Mouse (Mus musculus) forebrain, embryonic 16.5 days (tissue): ENCODE data around the gene Gm21983. TPM values are rescaled to one million over a fixed set of nuclear protein-coding genes. Genes with fewer than 3 reads are reported as not detected.

Experiments
- ATAC-seq: fragments of 200-750 bp; cut with Nextera tagmentation; 2 replicates; pipeline ENCODE4 v1.8.0; 2017; ENCODE audit warnings: mild to moderate bottlenecking, moderate library complexity
- H3K27ac ChIP-seq: fragments of 300-500 bp; sonication (generic); 2 replicates; pipeline ENCODE4 v1.5.1; 2014; ENCODE audit warnings: low read length, control low read depth
- H3K27me3 ChIP-seq: fragments of 300-500 bp; sonication (generic); replicated peaks from 2 replicates; pipeline ENCODE4 v1.6.1; 2014; ENCODE audit warnings: low read length; ENCODE audit not compliant: control insufficient read depth, insufficient read depth
- H3K36me3 ChIP-seq: fragments of 300-500 bp; sonication (generic); 2 replicates; pipeline ENCODE4 v1.6.1; 2014; ENCODE audit not compliant: control insufficient read depth, insufficient read depth
- H3K4me1 ChIP-seq: fragments of 300-500 bp; sonication (generic); replicated peaks from 2 replicates; pipeline ENCODE4 v1.6.1; 2014; ENCODE audit warnings: low read length; ENCODE audit not compliant: control insufficient read depth, insufficient read depth
- H3K4me2 ChIP-seq: fragments of 300-500 bp; sonication (generic); 2 replicates; pipeline ENCODE4 v1.6.1; 2014; ENCODE audit warnings: mild to moderate bottlenecking, low read length, control low read depth
- H3K4me3 ChIP-seq: fragments of 300-500 bp; sonication (generic); replicated peaks from 2 replicates; pipeline ENCODE4 v1.5.1; 2014; ENCODE audit warnings: mild to moderate bottlenecking, low read length, control low read depth
- H3K9ac ChIP-seq: fragments of 300-500 bp; sonication (generic); replicated peaks from 2 replicates; pipeline ENCODE4 v1.6.1; 2014; ENCODE audit warnings: low read depth, low read length, control low read depth
- H3K9me3 ChIP-seq: fragments of 300-500 bp; sonication (generic); 2 replicates; pipeline ENCODE4 v1.6.1; 2016; ENCODE audit warnings: low read length; ENCODE audit not compliant: control insufficient read depth
- WGBS: fragments of 180-500 bp; shearing (Covaris S2); extraction: QIAGEN DNeasy Blood & Tissue Kit; methylation state at CpG from one replicate; pipeline ENCODE4 v1.1.7; 2014; 5-methylcytosine and 5-hydroxymethylcytosine counted together
- polyA plus RNA-seq: library from polyadenylated mRNA; unstranded; fragments of >200 nt; fragmentation: Nextera tagmentation; extraction: Ambion mirVana; gene quantifications from 2 replicates; pipeline ENCODE4 v1.2.1, GENCODE M21; 2015

Gene Gm21983
- polyA plus RNA-seq, 1 experiment from 2014 or later = not detected

DNA sequence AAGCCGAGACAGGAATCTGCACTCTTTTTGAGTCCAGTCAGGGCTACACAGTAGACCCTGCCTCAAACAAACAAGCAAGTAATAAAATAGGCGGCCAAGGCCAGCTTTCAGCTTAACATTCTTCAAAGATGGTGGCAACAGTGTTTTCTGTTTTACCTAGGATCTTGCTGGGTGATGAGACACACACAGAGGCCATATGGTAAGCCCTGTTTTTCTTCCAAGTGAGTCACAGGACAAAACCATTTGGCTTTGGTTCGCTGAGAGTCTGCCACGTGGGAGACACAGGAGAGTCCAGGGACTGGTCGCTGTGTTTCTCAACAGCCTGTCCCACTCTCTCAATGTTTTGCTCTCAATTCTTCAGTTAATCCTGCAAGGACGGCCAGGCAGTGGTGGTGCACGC lies 37.7 kb upstream of the Gm21983 start:
- H3K27me3 ChIP-seq = no peaks in the 10 kb centered on the region
- ATAC-seq = no peak

DNA sequence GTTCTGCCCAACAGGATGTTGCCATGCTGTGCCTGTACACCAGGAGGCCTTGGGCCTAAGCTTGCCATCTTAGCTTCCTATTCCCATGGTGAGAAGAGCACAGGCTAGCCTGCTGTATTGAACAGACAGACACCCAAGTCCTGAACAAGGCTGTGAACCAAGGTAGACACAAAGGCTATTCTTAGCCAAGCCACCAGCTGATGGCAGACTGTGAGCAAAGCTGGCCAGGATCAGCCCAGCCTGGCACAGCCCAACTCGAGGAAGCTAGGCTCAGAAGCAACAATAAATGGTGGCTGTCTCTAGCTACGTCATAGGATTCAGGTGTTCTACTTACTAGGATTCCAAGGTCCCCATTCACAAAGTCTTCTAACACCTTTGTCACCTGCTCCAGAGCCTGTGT lies 31.7 kb upstream of the Gm21983 start:
- H3K4me3 ChIP-seq = no peak overlapping the region
- H3K4me1 ChIP-seq = no peaks in the 10 kb centered on the region
- no peak overlapping the region for H3K4me2 ChIP-seq
- WGBS = 94% methylated on average over 2 of the region's 2 CpGs
- no peak for ATAC-seq
- no peak overlapping the region for H3K9ac ChIP-seq
- peaks cover 23% of the 10 kb centered on the region for H3K36me3 ChIP-seq
- H3K27ac ChIP-seq = no peak overlapping the region
- H3K27me3 ChIP-seq = no peaks in the 10 kb centered on the region
- H3K9me3 ChIP-seq = no peaks in the 10 kb centered on the region

More for the DNA sequence above, 37.7 kb upstream of the Gm21983 start:
- H3K4me1 ChIP-seq = peaks cover 5% of the 10 kb centered on the region
- H3K9me3 ChIP-seq = no peaks in the 10 kb centered on the region
- H3K9ac ChIP-seq = no peak overlapping the region
- no peak overlapping the region for H3K4me3 ChIP-seq
- no peak overlapping the region for H3K4me2 ChIP-seq
- H3K36me3 ChIP-seq = peaks cover 14% of the 10 kb centered on the region
- H3K27ac ChIP-seq = no peak overlapping the region
- 85% methylated on average over 7 of the region's 7 CpGs for WGBS

DNA sequence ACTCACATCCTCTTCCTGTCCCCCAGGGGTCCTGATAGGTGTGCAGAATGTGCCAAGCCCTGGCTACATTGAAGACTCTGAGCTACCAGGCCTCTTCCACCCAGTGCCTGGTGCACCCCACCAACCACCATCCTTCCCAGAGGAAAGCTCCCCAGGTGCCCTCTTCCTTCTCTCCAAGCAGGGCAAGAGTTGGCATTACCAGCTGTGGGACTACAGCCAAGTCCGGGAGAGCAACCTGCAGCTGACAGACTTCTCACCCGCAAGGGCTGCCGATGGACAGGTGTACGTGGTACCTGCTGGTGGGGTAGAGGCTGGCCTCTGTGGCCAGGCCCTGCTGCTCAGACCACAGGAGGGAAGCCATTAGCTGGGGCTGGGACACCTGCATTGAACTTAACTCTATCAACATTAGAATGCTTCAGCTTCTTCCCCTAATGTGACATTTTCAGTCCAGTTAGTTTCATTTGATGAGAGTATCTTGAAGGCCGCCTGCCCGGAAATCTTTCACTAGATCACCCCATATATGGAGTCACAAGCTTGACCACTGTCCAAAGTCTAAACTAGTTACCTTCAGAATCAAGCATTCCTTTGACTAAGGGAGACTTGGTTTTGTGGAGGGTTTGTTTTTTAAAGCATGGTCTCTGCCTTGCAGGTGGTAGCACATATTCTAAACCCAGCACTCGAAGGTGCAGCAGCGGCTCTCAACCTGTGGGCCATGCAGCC lies 23.0 kb upstream of the Gm21983 start:
- WGBS = 94% methylated on average over 8 of the region's 8 CpGs
- no peak overlapping the region for H3K27ac ChIP-seq
- H3K27me3 ChIP-seq = no peaks in the 10 kb centered on the region
- no peak overlapping the region for H3K4me3 ChIP-seq
- ATAC-seq = no peak
- peaks cover 6% of the 10 kb centered on the region; the same call in 1 of the 2 replicates for H3K36me3 ChIP-seq
- H3K9ac ChIP-seq = no peak overlapping the region
- H3K9me3 ChIP-seq = no peaks in the 10 kb centered on the region
- H3K4me1 ChIP-seq = no peaks in the 10 kb centered on the region
- no peak overlapping the region for H3K4me2 ChIP-seq

DNA sequence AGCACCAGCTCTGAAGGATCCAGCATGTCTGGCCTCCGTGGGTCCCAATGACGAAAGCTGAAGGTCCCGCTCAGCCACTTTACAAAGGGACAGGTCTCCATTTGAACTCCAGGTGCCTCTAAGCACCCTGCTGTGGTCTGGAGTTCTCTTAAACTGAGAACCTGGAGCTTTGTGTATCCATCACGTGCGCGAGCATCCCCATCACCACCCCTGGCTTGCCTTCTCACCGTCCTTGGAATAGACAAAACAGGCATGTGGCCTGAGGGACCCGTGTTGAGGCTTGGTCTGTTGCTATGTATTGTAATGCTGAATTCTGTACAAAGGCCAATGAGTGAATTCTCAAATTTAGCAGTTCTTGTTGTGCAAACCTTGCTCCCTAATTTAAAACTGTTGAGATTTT lies 17.9 kb upstream of the Gm21983 start:
- no peaks in the 10 kb centered on the region for H3K9me3 ChIP-seq
- WGBS = 93% methylated on average over 8 of the region's 8 CpGs
- ATAC-seq = no peak
- no peaks in the 10 kb centered on the region for H3K27me3 ChIP-seq
- no peak overlapping the region for H3K9ac ChIP-seq
- no peak overlapping the region for H3K27ac ChIP-seq
- H3K4me2 ChIP-seq = no peak overlapping the region
- H3K36me3 ChIP-seq = no peaks in the 10 kb centered on the region; the same call in 1 of the 2 replicates
- H3K4me3 ChIP-seq = no peak overlapping the region
- peaks cover 11% of the 10 kb centered on the region for H3K4me1 ChIP-seq

DNA sequence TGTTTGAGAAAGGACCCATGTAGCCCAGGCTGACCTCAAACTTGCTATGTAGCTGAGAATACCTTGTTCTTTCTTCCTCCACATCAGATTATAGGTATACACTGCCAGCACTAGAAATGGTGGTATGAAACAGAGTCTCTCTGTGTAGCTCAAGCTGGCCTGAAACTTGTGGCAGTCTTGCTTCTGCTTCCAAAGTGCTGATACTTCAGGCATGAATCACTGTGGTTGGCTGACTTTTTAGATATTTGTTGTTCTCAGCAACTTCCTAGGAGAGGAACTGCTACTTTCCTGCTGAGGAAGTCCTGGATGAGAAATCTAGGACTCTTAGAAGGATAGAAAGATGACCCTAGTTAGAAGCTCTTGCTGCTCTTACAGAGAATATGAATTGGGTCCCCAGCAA lies 17.5 kb upstream of the Gm21983 start:
- Histone ChIP-seq H3K4me2 (no peak overlapping the region), H3K4me3 (no peak overlapping the region), H3K9ac (no peak overlapping the region), H3K36me3 (peaks cover 3% of the 10 kb centered on the region; the same call in 1 of the 2 replicates), H3K27ac (no peak overlapping the region), H3K4me1 (peaks cover 15% of the 10 kb centered on the region), H3K9me3 (no peaks in the 10 kb centered on the region), H3K27me3 (no peaks in the 10 kb centered on the region)
- no peak for ATAC-seq

DNA sequence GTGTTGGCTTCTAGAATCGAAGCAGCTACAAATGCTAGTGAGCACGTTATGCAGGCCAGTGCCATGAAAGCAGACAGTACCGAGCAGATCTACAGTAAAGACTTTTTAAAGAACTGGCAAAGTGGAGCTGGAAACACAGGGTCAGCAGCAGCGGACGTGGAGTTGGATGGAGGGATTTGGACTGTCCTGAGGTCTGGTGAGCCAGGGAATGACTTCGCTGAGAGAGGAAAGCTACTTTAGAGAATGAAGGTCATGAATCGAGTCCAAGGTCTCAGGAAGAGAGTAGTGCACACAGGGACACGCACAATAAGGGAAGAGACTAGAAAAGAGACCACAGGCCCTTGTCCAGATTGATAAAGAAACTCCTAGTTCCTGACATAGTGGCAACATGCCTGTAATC lies 16.7 kb upstream of the Gm21983 start:
- no peak overlapping the region for H3K4me2 ChIP-seq
- no peaks in the 10 kb centered on the region for H3K9me3 ChIP-seq
- H3K36me3 ChIP-seq = peaks cover 5% of the 10 kb centered on the region; the same call in 1 of the 2 replicates
- no peak overlapping the region for H3K27ac ChIP-seq
- WGBS = 96% methylated on average over 8 of the region's 8 CpGs
- no peaks in the 10 kb centered on the region for H3K27me3 ChIP-seq
- ATAC-seq = no peak
- H3K4me3 ChIP-seq = no peak overlapping the region
- H3K4me1 ChIP-seq = peaks cover 20% of the 10 kb centered on the region
- H3K9ac ChIP-seq = no peak overlapping the region

DNA sequence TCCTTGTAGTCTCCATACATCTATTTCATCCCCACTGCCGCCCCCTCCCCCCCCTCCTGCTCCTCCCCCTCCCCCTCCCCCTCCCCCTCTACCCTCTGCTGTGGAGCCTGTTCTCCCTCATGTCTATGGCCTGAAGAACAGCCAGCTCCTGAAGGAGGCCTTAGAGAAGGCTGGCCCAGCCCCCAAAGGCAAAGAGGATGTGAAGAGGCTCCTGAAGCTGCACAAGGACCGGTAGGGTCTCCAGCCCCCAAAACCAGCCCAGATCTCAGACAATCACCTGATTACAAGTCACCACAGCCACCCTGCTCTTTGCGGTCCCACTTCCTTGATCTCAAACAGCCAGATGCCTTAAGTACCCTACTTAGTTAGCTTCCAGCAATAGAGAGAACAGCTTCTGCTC lies 16.2 kb upstream of the Gm21983 start:
- 89% methylated on average over 3 of the region's 3 CpGs for WGBS
- Histone ChIP-seq H3K9me3 (no peaks in the 10 kb centered on the region), H3K4me3 (no peak overlapping the region), H3K4me2 (no peak overlapping the region), H3K27me3 (no peaks in the 10 kb centered on the region), H3K36me3 (peaks cover 10% of the 10 kb centered on the region), H3K4me1 (peaks cover 22% of the 10 kb centered on the region), H3K27ac (no peak overlapping the region), H3K9ac (no peak overlapping the region)
- no peak for ATAC-seq

DNA sequence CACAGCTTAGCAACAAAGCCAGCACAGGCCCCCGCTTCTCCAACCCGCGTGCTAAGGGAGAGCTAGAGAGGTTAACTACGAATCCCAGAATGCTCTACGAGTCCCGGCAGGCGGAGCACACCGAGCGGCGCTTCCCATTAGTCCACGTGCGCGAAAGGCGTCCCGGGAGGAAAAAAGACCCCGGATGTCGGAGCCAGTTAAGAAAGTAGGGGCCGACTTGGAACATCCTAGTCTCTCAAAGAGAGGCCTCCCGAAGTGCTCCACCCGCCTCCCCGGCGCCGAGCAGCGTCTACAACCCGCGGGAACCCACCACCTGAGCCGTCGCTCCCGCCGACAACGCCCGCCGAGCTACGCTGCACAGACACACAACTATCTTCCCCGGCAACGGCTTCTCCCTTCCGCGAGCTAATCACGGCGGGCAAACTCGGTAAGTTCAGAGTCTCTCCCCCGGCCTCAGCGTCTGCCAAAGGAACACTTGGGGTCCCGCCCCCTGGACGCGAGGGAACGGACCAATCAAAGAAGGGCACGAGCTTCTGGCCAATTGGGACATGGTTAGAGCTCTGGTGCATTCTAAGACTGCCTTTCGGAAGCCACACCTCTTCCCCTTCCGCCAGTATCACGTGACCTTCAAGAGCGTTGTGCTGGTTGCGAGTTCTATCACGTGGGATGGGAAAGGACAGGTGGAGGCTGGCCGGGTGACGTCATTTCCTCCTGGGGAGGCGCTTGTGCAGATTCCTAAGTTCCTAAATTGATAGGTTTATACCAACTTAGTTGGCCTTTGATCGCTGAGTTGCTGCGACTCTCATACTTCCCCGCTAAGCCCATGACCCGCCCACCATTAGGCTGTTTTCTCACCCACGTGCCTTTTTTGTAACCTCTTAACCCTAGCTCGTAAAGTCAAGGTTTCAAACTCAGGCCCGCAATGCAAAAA lies 15.1 kb upstream of the Gm21983 start, which contains the start of the genes BC024978 and Snrpa:
BC024978 (plus strand) TSS at position 101 of the 931 bp plus-strand sequence.
Snrpa (minus strand) TSS at position 591 of the 931 bp plus-strand sequence.
- Histone ChIP-seq H3K4me1 (peaks cover 22% of the 10 kb centered on the region), H3K4me2 (peak within 1 kb of the TSS; percentile 71), H3K27me3 (no peaks in the 10 kb centered on the region), H3K9ac (peak within 1 kb of the TSS; percentile 77), H3K27ac (peak within 1 kb of the TSS; percentile 96), H3K4me3 (peak within 1 kb of the TSS; percentile 72), H3K36me3 (peaks cover 22% of the 10 kb centered on the region), H3K9me3 (no peaks in the 10 kb centered on the region)
- WGBS = under 1% methylated on average over 64 of the region's 64 CpGs
- ATAC-seq = peak; percentile 98

DNA sequence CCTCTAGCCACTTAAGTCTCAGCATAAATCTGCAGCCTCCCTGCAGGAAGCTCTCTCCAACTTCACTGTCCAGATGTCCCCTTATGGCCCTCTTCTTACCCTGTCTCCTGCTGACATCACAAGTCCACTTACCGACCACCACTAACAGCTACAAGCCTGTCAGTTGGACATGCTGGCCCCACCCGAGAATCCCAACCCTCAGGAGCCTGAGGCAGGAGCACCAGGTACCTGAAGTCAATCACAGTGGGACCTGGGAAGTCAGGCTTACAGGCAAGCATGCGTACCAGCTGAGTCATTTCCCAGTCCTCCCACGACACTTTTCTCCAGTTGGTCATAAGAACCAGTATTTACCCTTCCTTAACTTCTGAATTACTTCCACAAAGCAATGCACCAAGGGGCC lies 12.8 kb upstream of the Gm21983 start:
- peaks cover 43% of the 10 kb centered on the region for H3K36me3 ChIP-seq
- H3K4me2 ChIP-seq = peak overlapping the region; percentile 30
- no peaks in the 10 kb centered on the region; the same call in 1 of the 2 replicates for H3K9me3 ChIP-seq
- no peaks in the 10 kb centered on the region for H3K27me3 ChIP-seq
- no peak overlapping the region for H3K9ac ChIP-seq
- 88% methylated on average over 4 of the region's 4 CpGs for WGBS
- ATAC-seq = no peak
- no peak overlapping the region for H3K4me3 ChIP-seq
- H3K27ac ChIP-seq = no peak overlapping the region
- peaks cover 22% of the 10 kb centered on the region for H3K4me1 ChIP-seq
